Mouse (Mus musculus) cortical plate, adult 2 months (tissue): ENCODE measurements around the gene Katnal1.

Source experiments
- CTCF ChIP-seq: fragments of 200-500 bp; IDR thresholded peaks from 2 replicates; pipeline ENCODE4 v1.5.1; 2011; ENCODE audit warnings: mild to moderate bottlenecking, control low read depth, low read length; ENCODE audit not compliant: insufficient read depth; ENCODE audit errors: extremely low read depth
- POLR2A ChIP-seq: fragments of 200-500 bp; IDR thresholded peaks from 2 replicates; pipeline ENCODE4 v1.6.1; 2011; ENCODE audit warnings: mild to moderate bottlenecking, low read length, control low read depth; ENCODE audit not compliant: insufficient read depth; ENCODE audit errors: extremely low read depth

DNA sequence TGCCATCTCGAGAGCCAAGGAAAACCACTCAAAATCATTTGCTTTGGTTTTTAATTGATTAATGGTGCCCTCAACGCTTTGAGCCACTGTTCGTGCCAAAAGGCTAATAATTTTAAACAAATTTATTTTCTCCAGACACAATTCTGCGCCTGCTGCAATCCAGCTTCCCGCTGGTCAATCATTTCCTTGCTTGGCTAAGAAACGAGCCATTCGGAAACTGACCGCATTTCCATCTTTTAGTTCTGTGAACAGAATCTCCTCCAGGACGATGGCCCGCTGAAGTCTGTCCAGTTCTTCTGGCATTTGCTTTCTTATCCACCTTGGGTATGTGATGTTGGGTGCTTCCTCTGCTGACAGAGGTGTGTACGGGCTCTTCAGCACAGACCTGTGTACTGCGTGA is 4.5 kb downstream of the Katnal1 start:
- TF ChIP-seq POLR2A (no peak), CTCF (no peak)
